Mouse (Mus musculus) myocyte (in vitro differentiated cells): Measurements from ENCODE around the gene Lypd5. TPM values are rescaled to one million over a fixed set of nuclear protein-coding genes. Genes with fewer than 3 reads are reported as not detected.
A peak's percentile ranks its signal among the peaks of the same experiment; 100 is the strongest.

Source experiments
- H3K27me3 ChIP-seq: one replicate; pipeline ENCODE4 v1.6.1; 2011; ENCODE audit not compliant: control insufficient read depth, insufficient read depth, insufficient read length
- H3K36me3 ChIP-seq: one replicate; pipeline ENCODE4 v1.6.1; 2011; ENCODE audit not compliant: control insufficient read depth, insufficient read depth
- H3K4me2 ChIP-seq: one replicate; pipeline ENCODE4 v1.6.1; 2011; ENCODE audit warnings: low read depth, control low read depth
- H3K4me3 ChIP-seq: one replicate; pipeline ENCODE4 v1.5.1; 2011; ENCODE audit warnings: mild to moderate bottlenecking, control low read depth, moderate library complexity
- H3K79me2 ChIP-seq: one replicate; pipeline ENCODE4 v1.6.1; 2011; ENCODE audit not compliant: control insufficient read depth, insufficient read depth
- H3ac ChIP-seq: one replicate; pipeline ENCODE4 v1.6.1; 2011; ENCODE audit not compliant: control insufficient read depth, insufficient read length
- CEBPB ChIP-seq: IDR thresholded peaks from 2 replicates; pipeline ENCODE4 v1.6.1; 2011; ENCODE audit warnings: mild to moderate bottlenecking, moderate library complexity; ENCODE audit not compliant: poor library complexity, insufficient read depth, severe bottlenecking
- E2F4 ChIP-seq: IDR thresholded peaks from one replicate; pipeline ENCODE4 v1.6.1; 2011; ENCODE audit warnings: mild to moderate bottlenecking, control low read depth, moderate library complexity; ENCODE audit not compliant: insufficient read depth
- MAX ChIP-seq: IDR thresholded peaks from one replicate; pipeline ENCODE4 v1.6.1; 2011; ENCODE audit warnings: low read depth, mild to moderate bottlenecking, control low read depth
- MYOD1 ChIP-seq, 3 experiments: IDR thresholded peaks; one replicate each; pipeline ENCODE4 v1.6.1; 2011; ENCODE audit warnings: control low read depth in 2 of 3, low read depth in 2 of 3, mild to moderate bottlenecking in 2 of 3, moderate library complexity in 1 of 3; ENCODE audit not compliant: insufficient read length in 2 of 3, control insufficient read depth in 1 of 3
- MYOG ChIP-seq, 3 experiments: IDR thresholded peaks; one replicate each; pipeline ENCODE4 v1.6.1; 2011; ENCODE audit warnings: control low read depth in 2 of 3, low read depth in 2 of 3, mild to moderate bottlenecking in 2 of 3; ENCODE audit not compliant: insufficient read length in 2 of 3, control insufficient read depth in 1 of 3, insufficient read depth in 1 of 3
- POLR2A ChIP-seq: IDR thresholded peaks from one replicate; pipeline ENCODE4 v1.6.1; 2011; ENCODE audit warnings: low read depth, mild to moderate bottlenecking, control low read depth, moderate library complexity; ENCODE audit not compliant: insufficient read length
- POLR2AphosphoS2 ChIP-seq: IDR thresholded peaks from one replicate; pipeline ENCODE4 v1.6.1; 2011; ENCODE audit warnings: low read depth, control low read depth; ENCODE audit not compliant: insufficient read length
- REST ChIP-seq: IDR thresholded peaks from one replicate; pipeline ENCODE4 v1.6.1; 2011; ENCODE audit warnings: mild to moderate bottlenecking, control low read depth, moderate library complexity; ENCODE audit not compliant: insufficient read depth, insufficient read length
- SRF ChIP-seq: IDR thresholded peaks from one replicate; pipeline ENCODE4 v1.6.1; 2011; ENCODE audit warnings: low read depth; ENCODE audit not compliant: control insufficient read depth, insufficient read length
- TCF12 ChIP-seq: IDR thresholded peaks from one replicate; pipeline ENCODE4 v1.6.1; 2011; ENCODE audit warnings: mild to moderate bottlenecking, control low read depth; ENCODE audit not compliant: poor library complexity, insufficient read depth, severe bottlenecking
- TCF3 ChIP-seq: IDR thresholded peaks from one replicate; pipeline ENCODE4 v1.6.1; 2011; ENCODE audit warnings: low read depth, control low read depth; ENCODE audit not compliant: insufficient read length
- USF1 ChIP-seq: IDR thresholded peaks from one replicate; pipeline ENCODE4 v1.6.1; 2011; ENCODE audit warnings: low read depth, mild to moderate bottlenecking, control low read depth, moderate library complexity
- polyA plus RNA-seq: library from polyadenylated mRNA; unstranded; fragments of >200 nt; fragmentation: generic; extraction: Trizol; gene quantifications from one replicate; pipeline ENCODE4 v1.2.1, GENCODE M21; 2012; ENCODE audit warnings: missing spikeins

Gene Lypd5
- polyA plus RNA-seq, 1 experiment, result not detected

DNA sequence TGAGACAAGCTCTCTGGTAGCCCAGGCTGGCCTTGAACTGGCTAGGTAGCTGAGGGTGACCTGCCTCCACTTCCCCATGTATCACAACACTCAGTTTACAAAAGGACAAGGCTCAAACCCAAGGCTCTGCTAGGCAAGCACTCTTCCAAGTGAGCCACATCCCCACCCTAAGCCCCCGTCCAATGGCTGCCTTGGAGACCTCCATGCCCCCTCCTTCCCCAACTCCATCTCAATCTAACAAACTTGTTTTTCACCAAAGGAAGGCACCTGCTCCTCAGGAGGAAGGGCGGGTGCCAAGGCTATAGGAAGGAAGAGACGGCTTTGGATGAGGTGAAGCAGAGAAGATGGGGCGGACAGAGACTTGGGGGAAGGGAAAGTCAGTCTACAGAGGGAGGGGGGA, 23.8 kb downstream of the Lypd5 start:
- Histone ChIP-seq H3K4me2 (peak overlapping the region; percentile 86), H3K79me2 (peaks cover 33% of the 10 kb centered on the region)
- TF ChIP-seq SRF (no peak), MYOG (IDR thresholded peaks at IDR 0.05; ENCODE audit: control insufficient read depth in 1 of 3, insufficient read depth in 1 of 3, insufficient read length in 2 of 3, low read depth in 2 of 3) (no peak), TCF12 (no peak), CEBPB (no peak), REST (no peak), POLR2A (no peak), USF1 (no peak), MAX (no peak), TCF3 (no peak), E2F4 (no peak), MYOD1 (IDR thresholded peaks at IDR 0.05; ENCODE audit: control insufficient read depth in 1 of 3, insufficient read length in 2 of 3, low read depth in 2 of 3) (no peak), POLR2AphosphoS2 (no peak)

DNA sequence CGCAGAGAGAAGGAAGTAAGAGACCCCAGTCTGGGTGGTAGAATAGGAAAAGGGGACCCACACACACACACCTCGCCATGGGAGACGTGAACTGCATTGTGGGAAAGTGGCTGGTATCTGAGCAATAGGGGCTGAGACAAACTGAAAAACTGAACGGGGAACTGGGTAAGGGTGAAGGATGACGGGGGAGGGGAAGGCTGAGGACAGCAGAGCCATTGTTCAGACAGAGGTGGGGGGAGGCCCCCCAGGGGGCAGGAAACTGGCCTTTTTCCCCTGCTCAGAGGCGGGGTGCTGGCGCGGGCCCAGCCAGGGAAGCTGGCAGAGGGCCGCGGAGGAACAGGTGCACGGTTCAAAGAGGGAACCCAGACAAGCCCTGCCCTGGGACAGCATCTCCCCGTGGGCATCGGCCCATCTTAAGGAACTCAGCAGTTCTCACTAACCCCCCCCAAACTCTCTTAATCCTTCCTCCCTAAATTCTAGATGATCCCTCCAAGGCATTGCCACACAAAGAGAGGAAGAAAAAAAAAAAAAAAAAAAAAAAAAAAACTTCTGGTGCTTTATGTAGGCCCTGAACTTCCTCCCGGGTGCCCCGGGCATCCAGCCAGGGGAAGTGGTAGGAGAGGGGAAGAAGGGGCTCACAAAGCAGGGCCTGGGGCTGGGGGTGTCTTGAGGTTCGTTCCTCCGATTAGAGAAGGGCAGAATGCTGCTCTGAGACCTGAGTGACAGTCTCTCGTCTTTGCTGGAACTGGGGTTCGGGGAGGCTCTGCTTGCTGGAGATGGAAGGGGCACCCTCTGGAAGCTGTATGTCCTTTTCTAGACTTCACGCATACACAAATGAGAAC, 24.8 kb downstream of the Lypd5 start:
- H3K27me3 ChIP-seq, result no peaks in the 10 kb centered on the region
- no peaks in the 10 kb centered on the region for H3K36me3 ChIP-seq
- H3K79me2 ChIP-seq, result peaks cover 33% of the 10 kb centered on the region
- no peak overlapping the region for H3K4me3 ChIP-seq
- H3ac ChIP-seq, result no peak overlapping the region
- H3K4me2 ChIP-seq, result peak overlapping the region; percentile 50
- TF ChIP-seq TCF12 (no peak), POLR2A (no peak), MYOD1 (IDR thresholded peaks at IDR 0.05; ENCODE audit: control insufficient read depth in 1 of 3, insufficient read length in 2 of 3, low read depth in 2 of 3) (peak in 2 of 3 experiments; percentile 60 to 67), MYOG (IDR thresholded peaks at IDR 0.05; ENCODE audit: control insufficient read depth in 1 of 3, insufficient read depth in 1 of 3, insufficient read length in 2 of 3, low read depth in 2 of 3) (peak in 2 of 3 experiments; percentile 15 to 72)

More for the DNA sequence above, 23.8 kb downstream of the Lypd5 start:
- H3K27me3 ChIP-seq, result no peaks in the 10 kb centered on the region
- no peak overlapping the region for H3ac ChIP-seq
- H3K36me3 ChIP-seq, result no peaks in the 10 kb centered on the region
- peak overlapping the region; percentile 56 for H3K4me3 ChIP-seq

DNA sequence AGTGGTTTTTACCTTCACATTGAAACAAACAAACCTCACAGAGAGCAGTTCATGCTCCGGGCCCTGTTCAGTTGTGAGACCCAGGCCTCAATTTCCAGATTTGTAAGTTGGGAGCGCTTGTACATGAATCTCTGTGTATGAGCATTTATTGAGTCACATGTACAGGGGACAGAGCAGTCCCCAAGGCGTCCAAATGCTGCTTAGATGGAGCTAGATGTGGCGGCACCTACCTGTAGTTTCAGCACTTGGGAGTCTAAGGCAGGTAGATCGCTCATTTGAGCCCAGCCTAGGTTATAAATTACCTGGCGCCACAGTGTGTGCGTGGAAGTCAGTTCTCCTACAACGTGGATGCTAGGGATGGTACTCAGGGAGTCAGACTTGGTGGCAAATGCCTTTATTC, 27.5 kb downstream of the Lypd5 start:
- Histone ChIP-seq H3K27me3 (no peaks in the 10 kb centered on the region), H3K79me2 (peaks cover 25% of the 10 kb centered on the region), H3ac (no peak overlapping the region), H3K4me2 (no peak overlapping the region), H3K4me3 (no peak overlapping the region), H3K36me3 (no peaks in the 10 kb centered on the region)
- TF ChIP-seq MAX (no peak), POLR2A (no peak), MYOD1 (IDR thresholded peaks at IDR 0.05; ENCODE audit: control insufficient read depth in 1 of 3, insufficient read length in 2 of 3, low read depth in 2 of 3) (no peak), E2F4 (no peak)

DNA sequence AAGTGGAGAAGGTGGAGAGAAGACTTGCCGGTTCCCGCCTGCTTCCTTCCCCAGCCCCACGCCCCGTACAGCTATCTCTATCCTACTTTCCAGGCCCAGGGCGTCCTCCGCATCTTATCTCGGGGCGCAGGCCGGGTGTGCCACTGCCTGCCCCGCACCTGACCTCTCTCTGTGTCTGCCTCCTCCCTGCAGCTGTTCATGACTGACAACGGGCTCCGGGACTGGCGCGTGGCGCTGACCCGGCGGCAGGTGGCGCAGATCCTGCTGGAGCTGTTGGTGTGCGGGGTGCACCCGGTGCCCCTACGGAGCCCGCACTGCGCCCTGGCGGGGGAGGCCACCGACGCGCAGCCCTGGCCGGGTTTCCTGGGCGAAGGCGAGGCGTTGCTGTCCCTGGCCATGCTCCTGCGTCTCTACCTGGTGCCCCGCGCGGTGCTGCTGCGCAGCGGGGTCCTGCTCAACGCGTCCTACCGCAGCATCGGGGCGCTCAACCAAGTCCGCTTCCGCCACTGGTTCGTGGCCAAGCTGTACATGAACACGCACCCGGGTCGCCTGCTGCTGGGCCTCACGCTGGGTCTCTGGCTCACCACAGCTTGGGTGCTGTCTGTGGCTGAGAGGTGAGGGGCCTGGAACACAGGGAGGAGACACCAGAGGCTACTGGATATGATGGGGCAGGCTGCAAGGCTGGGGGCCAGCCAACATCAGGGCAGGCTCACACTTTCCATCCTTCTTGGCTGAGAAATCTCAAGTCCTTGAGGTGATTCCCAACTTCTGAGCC, 28.3 kb downstream of the Lypd5 start:
- Histone ChIP-seq H3ac (no peak overlapping the region), H3K4me3 (no peak overlapping the region), H3K36me3 (no peaks in the 10 kb centered on the region), H3K27me3 (no peaks in the 10 kb centered on the region), H3K4me2 (no peak overlapping the region), H3K79me2 (peaks cover 19% of the 10 kb centered on the region)
- TF ChIP-seq MAX (no peak), TCF12 (no peak), POLR2AphosphoS2 (no peak), POLR2A (no peak), SRF (no peak), E2F4 (no peak), REST (no peak), TCF3 (no peak), MYOD1 (IDR thresholded peaks at IDR 0.05; ENCODE audit: control insufficient read depth in 1 of 3, insufficient read length in 2 of 3, low read depth in 2 of 3) (peak in 2 of 3 experiments; percentile 73 to 82), MYOG (IDR thresholded peaks at IDR 0.05; ENCODE audit: control insufficient read depth in 1 of 3, insufficient read depth in 1 of 3, insufficient read length in 2 of 3, low read depth in 2 of 3) (peak in 2 of 3 experiments; percentile 88 to 90), USF1 (no peak), CEBPB (no peak)
